Mouse (Mus musculus): ENCODE results near the gene Cers3.

DNA sequence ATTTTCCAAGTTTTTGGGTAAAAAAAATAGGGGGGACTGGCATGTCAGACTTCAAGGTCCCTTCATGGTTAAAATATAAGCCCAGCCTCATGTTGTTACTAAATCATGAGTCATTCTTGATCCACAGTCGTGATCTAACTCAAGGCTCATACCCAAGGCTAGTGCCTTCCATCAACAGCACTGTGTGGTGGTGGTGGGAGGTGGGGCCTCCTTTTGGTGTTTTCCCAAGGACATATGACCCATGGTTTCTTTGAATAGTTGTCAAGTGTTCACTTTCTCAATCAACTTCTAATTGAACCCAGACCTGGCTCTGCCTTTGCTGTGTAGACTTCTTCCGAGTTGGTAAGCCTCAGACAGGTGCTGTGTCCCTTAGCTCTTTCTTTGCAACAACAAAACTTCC lies 44.5 kb downstream of the Cers3 start:
- TF ChIP-seq CTCF (IDR thresholded peaks at IDR 0.05; ENCODE audit: low read depth, low read length): no peak
- TF ChIP-seq POLR2A (IDR thresholded peaks at IDR 0.05; ENCODE audit: extremely low read depth, insufficient read depth, low read length): no peak

Data from liver, adult 2 months (tissue).